Mouse (Mus musculus) intestine, embryonic 15.5 days (tissue): ENCODE results near the gene Cacna1c. TPM values are rescaled to one million over a fixed set of nuclear protein-coding genes. Genes with fewer than 3 reads are reported as not detected.

Experiments used
- ATAC-seq: fragments of 200-750 bp; cut with Nextera tagmentation; 2 replicates; pipeline ENCODE4 v1.8.0; 2017; ENCODE audit warnings: moderate TSS enrichment, moderate library complexity
- H3K27ac ChIP-seq: fragments of 300-500 bp; sonication (generic); 2 replicates; pipeline ENCODE4 v1.5.1; 2015; ENCODE audit warnings: mild to moderate bottlenecking, inconsistent platforms
- H3K27me3 ChIP-seq: fragments of 300-500 bp; sonication (generic); replicated peaks from 2 replicates; pipeline ENCODE4 v1.6.1; 2015; ENCODE audit warnings: inconsistent platforms
- H3K36me3 ChIP-seq: fragments of 300-500 bp; sonication (generic); 2 replicates; pipeline ENCODE4 v1.6.1; 2015; ENCODE audit warnings: inconsistent platforms
- H3K4me1 ChIP-seq: fragments of 300-500 bp; sonication (generic); replicated peaks from 2 replicates; pipeline ENCODE4 v1.6.1; 2015; ENCODE audit warnings: inconsistent platforms
- H3K4me2 ChIP-seq: fragments of 300-500 bp; sonication (generic); replicated peaks from 2 replicates; pipeline ENCODE4 v1.6.1; 2015; ENCODE audit warnings: mild to moderate bottlenecking, inconsistent platforms
- H3K4me3 ChIP-seq: fragments of 300-500 bp; sonication (generic); replicated peaks from 2 replicates; pipeline ENCODE4 v1.5.1; 2015; ENCODE audit warnings: inconsistent platforms
- H3K9ac ChIP-seq: fragments of 300-500 bp; sonication (generic); 2 replicates; pipeline ENCODE4 v1.6.1; 2015; ENCODE audit warnings: inconsistent platforms
- H3K9me3 ChIP-seq: fragments of 300-500 bp; sonication (generic); 2 replicates; pipeline ENCODE4 v1.6.1; 2016; ENCODE audit warnings: inconsistent platforms
- WGBS: fragments of 180-500 bp; shearing (Covaris S2); methylation state at CpG from one replicate; pipeline ENCODE4 v1.1.7; 2015; 5-methylcytosine and 5-hydroxymethylcytosine counted together
- polyA plus RNA-seq: library from polyadenylated mRNA; unstranded; fragments of >200 nt; fragmentation: Nextera tagmentation; extraction: Ambion mirVana; gene quantifications from 2 replicates; pipeline ENCODE4 v1.2.1, GENCODE M21; 2015

Cacna1c gene
- polyA plus RNA-seq, 1 experiment from 2014 or later = 3.0 TPM

DNA sequence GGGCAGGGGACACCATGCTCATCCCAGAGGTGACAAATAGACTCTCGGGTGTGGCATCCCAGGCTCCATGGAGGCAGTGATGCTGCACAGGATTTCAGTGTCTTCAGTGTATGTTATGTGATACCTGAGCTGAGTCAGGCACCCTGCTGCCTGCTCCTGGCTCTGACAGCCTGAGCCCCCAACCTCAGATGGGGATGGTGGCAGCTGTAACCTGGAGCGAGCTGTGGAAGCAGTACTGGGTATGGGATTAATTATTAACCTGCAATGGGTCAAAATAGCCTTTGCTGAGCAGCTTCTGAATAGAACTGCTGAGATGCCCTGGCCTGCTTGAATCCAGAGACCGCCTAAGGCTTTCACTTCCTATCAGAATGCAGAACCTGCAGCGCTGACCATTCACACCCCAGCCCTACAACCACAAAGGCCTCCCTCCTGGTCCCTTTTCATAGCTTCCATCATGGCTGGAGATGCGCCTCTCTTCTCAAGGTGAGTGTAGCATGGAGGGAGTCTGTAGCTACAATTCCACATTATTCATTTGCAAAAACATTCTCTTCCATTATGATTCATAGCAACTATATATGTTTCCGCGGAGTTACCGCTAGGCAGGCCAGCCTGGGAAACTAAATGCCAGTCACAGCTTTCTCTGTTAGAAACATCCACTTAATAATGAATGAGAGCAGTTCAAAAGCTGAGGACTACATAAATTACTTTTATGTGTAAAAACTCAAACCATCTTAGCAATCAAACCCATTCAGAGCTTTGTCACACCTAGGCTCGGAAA lies 206.0 kb downstream of the Cacna1c start:
- Histone ChIP-seq H3K9ac (no peak overlapping the region), H3K9me3 (no peaks in the 10 kb centered on the region), H3K36me3 (no peaks in the 10 kb centered on the region), H3K4me1 (no peaks in the 10 kb centered on the region), H3K4me2 (no peak overlapping the region), H3K27me3 (no peaks in the 10 kb centered on the region), H3K27ac (no peak overlapping the region), H3K4me3 (no peak overlapping the region)
- ATAC-seq = peak; percentile 82
- WGBS = 67% methylated on average over 9 of the region's 9 CpGs

DNA sequence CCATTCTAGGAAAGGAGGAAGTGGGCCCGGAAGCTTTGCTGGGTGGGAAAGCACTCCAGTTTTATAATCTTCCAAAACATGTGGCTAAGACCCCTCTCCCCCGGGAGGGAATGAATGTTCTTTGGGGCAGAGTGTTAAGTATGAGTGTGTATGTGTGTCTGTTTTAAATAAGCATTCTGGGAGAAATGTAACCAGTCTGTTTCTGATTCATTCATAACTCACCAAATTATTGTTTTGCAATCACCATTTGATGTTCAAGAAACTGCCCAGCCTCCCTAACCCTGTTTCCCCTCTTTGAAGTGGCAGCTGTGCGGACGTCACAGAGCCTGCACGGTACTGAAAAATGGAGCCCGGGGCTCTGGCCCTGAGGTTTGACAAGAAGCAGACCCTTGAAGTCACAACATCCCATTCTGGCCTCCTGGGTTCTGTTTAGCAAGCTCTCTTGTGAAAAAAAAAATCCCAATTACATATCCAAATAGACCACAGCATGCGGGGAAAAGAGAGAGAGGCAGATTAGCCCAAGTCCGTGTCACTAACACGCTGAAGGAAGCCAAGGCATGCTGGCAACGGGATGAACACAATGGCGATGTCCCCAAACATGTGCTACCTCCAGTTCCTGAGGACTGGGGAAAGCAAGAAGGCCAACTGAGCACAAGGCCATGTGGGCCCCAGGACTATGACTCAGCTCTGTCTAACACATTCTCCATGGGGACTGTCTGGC lies 211.9 kb downstream of the Cacna1c start:
- peak; percentile 61 for ATAC-seq
- WGBS = 33% methylated on average over 11 of the region's 11 CpGs

DNA sequence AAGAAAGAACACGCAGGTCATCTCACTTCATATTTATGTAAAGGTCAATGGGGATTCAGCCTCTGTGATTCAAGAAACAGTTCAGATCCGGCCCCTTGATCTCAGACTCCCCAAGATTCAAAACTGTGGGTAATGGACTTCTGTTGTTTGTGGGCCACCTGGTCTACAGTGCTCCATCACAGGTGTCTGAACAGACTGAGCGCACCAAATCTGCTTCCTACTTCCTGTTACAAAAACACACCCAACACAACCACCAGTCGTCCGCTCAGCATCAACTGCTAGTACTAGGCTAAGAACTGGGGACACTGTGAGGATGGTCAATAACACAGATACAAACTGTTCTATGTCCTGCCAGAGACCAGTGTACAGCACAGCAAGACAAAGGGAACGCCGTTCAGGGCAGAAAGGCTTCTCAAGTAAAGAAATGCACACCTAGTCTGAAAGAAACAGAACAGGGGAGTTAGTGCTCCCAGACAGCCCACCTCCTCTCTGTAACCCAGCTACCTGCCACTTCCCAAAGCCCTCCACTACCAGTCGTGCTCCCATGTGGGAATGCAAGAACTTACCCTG lies 212.7 kb downstream of the Cacna1c start:
- no peaks in the 10 kb centered on the region for H3K36me3 ChIP-seq
- no peak for ATAC-seq
- no peak overlapping the region for H3K4me2 ChIP-seq
- no peak overlapping the region for H3K4me3 ChIP-seq
- H3K4me1 ChIP-seq = peaks cover 8% of the 10 kb centered on the region; the same call in 1 of the 2 replicates
- H3K9me3 ChIP-seq = no peaks in the 10 kb centered on the region
- H3K27ac ChIP-seq = no peak overlapping the region
- H3K9ac ChIP-seq = no peak overlapping the region
- WGBS = 72% methylated on average over 8 of the region's 8 CpGs
- H3K27me3 ChIP-seq = 0 out of 2 replicates have a peak, but pooled peaks cover 3% of the 10 kb centered on the region

More for the DNA sequence above, 211.9 kb downstream of the Cacna1c start:
- H3K27ac ChIP-seq = no peak overlapping the region
- peaks cover 8% of the 10 kb centered on the region; the same call in 1 of the 2 replicates for H3K4me1 ChIP-seq
- no peak overlapping the region for H3K4me3 ChIP-seq
- no peak overlapping the region for H3K9ac ChIP-seq
- no peak overlapping the region for H3K4me2 ChIP-seq
- no peaks in the 10 kb centered on the region for H3K9me3 ChIP-seq
- no peaks in the 10 kb centered on the region for H3K36me3 ChIP-seq
- H3K27me3 ChIP-seq = 0 out of 2 replicates have a peak, but pooled peaks cover 3% of the 10 kb centered on the region

DNA sequence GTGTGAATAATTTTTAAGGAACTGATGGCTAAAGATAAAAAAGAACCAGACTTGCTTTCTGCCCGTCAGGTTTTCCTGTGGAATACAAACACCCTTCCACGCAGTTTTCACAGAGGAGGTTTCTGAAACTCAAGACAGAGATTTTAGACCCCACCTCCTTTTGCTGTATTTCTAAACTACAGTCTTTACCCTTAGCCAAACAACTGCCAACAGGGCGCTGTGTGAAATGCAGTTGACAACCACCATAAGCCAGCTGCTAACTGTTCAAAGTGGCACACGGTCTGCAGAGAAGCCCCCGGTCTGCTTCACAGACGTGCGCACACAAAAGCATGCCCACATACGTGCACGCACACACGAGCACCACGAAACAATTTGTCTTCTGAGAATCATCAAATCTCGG lies 216.0 kb downstream of the Cacna1c start:
- Histone ChIP-seq H3K9ac (no peak overlapping the region), H3K4me2 (no peak overlapping the region), H3K4me1 (peaks cover 8% of the 10 kb centered on the region; the same call in 1 of the 2 replicates), H3K36me3 (no peaks in the 10 kb centered on the region), H3K27ac (no peak overlapping the region), H3K27me3 (0 out of 2 replicates have a peak, but pooled peaks cover 3% of the 10 kb centered on the region), H3K4me3 (no peak overlapping the region), H3K9me3 (no peaks in the 10 kb centered on the region)
- ATAC-seq = no peak
- WGBS = 62% methylated on average over 12 of the region's 12 CpGs

DNA sequence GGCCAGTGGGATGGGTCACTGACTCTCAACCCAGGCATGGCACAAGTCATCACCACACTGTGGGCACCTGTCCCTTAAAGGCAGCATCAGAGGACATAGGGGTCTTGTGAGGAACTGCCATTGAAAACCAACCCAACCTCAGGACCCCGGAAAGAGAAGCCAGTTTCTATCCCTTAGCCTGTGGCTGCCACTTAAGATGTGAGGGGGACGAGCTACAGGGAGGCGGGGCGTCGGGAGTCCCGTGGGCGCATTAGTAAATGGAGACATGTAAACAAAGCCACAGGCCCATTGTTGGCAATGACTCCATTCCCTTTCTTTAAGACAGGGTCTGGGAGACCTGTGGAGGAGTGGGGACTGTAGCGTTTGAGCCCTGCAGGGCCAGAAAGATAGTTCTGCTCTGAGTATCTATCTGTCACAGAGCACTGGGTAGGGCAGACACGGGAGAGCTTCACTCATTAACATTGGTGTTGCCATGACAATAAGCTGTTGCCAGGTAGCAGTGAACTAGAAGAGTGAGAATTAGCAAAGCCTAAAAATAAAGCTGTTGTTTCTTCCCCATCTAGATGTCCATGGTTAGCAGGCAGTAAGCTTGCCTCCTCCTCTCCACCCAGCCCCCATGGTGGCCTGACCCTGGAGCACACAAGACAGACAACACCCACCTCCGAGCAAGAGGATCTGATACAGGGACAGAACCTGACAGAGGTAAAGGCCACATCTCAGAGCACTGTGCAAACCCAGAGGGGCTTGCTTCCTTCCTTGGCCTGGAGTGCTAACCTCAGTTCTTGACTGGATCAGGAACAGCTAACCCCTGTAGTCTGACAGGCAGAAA lies 218.6 kb downstream of the Cacna1c start:
- ATAC-seq = no peak
- 45% methylated on average over 10 of the region's 10 CpGs for WGBS
- Histone ChIP-seq H3K27ac (no peak overlapping the region), H3K4me3 (no peak overlapping the region), H3K9ac (no peak overlapping the region), H3K36me3 (no peaks in the 10 kb centered on the region), H3K27me3 (0 out of 2 replicates have a peak, but pooled peaks cover 1% of the 10 kb centered on the region), H3K4me2 (no peak overlapping the region), H3K4me1 (no peaks in the 10 kb centered on the region), H3K9me3 (no peaks in the 10 kb centered on the region)

DNA sequence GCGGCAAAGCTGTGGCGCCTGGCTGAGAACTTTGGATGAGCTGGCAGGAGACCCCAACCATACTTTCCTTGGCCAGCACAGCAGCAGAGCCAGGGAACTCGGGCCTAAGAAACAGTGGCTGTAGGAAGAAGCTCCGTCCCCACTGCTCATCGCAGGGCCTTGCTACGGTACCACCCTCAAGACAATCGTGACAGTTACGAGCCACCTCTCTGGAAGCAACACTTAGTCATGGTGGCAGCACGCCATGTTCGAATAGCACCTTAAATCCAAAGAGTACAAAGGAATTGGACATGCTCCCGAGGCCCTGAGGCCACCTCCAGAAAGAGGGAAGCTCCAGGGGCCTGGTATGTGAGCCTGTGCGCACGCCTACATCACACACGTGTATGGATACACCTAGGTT lies 219.6 kb downstream of the Cacna1c start:
- no peak overlapping the region for H3K9ac ChIP-seq
- H3K9me3 ChIP-seq = no peaks in the 10 kb centered on the region
- ATAC-seq = no peak
- H3K27me3 ChIP-seq = no peaks in the 10 kb centered on the region
- H3K4me3 ChIP-seq = no peak overlapping the region
- whole genome bisulfite sequencing = 89% methylated on average over 14 of the region's 14 CpGs
- no peaks in the 10 kb centered on the region for H3K36me3 ChIP-seq
- H3K4me2 ChIP-seq = no peak overlapping the region
- H3K4me1 ChIP-seq = no peaks in the 10 kb centered on the region
- no peak overlapping the region for H3K27ac ChIP-seq

DNA sequence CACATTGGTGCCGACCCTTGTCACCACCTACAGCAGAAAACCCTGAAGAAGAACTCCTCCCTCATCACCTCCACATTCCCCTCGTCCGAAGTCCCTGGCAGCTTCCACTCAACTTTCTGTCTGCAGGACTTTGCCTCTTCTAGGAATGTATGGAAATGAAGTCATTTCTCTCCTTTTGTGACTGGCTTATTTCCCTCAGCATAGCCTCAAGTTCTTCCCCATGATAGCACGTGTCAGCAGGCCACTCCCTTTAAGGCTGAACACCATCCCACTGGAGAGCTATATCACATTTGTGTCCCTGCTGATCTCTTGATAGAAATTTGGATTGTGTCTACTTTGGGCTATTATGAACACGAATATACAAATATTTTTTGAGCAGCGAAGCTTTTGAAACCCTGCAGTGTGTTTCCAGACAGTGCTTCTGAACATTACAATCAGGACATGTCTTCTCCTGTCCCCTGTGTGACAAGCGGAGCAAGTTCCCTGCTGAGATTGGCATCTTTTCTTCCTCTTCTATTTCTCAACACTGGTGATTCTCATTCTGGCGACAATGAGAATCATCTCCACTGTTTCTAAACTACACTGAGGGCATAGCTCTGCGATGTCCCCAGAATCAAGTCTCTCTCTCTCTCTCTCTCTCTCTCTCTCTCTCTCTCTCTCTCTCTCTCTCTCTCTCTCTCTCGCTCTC lies 224.2 kb downstream of the Cacna1c start:
- Histone ChIP-seq H3K4me1 (no peaks in the 10 kb centered on the region), H3K27ac (no peak overlapping the region), H3K9me3 (no peaks in the 10 kb centered on the region), H3K9ac (no peak overlapping the region), H3K36me3 (no peaks in the 10 kb centered on the region), H3K4me3 (no peak overlapping the region), H3K27me3 (no peaks in the 10 kb centered on the region), H3K4me2 (no peak overlapping the region)
- 66% methylated on average over 9 of the region's 10 CpGs for WGBS
- peak; percentile 86 for ATAC-seq

DNA sequence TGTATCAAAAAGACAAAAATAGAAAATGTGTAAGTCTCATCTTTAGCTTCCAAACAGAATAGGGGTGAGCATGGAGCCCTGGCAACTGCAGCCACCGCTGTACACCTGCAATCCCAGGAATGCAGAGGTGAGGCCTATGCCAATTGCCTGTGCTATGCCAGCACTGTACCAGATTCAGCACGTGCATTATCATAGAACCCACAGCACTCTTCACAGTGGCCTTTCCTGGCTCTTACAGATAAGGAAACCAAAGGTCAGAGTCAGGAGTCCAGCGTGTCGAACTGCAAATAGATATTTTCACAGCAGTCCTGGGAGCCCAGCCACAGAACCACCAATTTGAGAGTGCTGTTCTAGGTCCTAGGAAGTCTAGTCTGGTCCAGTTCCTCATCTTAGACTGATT lies 227.4 kb downstream of the Cacna1c start:
- no peak overlapping the region for H3K27ac ChIP-seq
- 60% methylated on average over 4 of the region's 4 CpGs for WGBS
- H3K4me2 ChIP-seq = no peak overlapping the region
- no peaks in the 10 kb centered on the region for H3K27me3 ChIP-seq
- H3K4me1 ChIP-seq = peaks cover 2% of the 10 kb centered on the region; the same call in 1 of the 2 replicates
- H3K9me3 ChIP-seq = no peaks in the 10 kb centered on the region
- ATAC-seq = peak; percentile 44
- H3K4me3 ChIP-seq = no peak overlapping the region
- no peak overlapping the region for H3K9ac ChIP-seq
- no peaks in the 10 kb centered on the region for H3K36me3 ChIP-seq

DNA sequence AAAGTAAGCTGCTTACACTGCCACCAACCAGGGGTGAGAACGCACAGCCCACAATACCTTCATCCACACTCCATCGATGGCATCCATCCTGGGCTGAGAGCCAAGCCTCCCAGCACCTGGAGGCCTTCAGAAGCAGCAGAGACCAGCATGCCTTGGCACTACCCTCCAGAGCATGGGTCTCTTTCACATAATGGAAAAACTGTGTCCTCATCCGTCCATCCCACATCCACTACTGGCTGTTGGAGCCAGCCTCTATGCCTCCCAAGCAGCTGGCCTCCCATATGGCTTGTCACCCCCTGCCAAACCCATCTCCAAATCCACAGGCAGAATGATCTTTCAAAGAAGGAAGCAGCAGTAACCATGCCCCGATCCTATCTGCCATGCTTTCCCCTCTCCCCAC lies 229.3 kb downstream of the Cacna1c start:
- WGBS = 74% methylated on average over 4 of the region's 4 CpGs
- no peaks in the 10 kb centered on the region for H3K27me3 ChIP-seq
- H3K9ac ChIP-seq = no peak overlapping the region
- no peak overlapping the region for H3K4me2 ChIP-seq
- H3K4me1 ChIP-seq = peaks cover 2% of the 10 kb centered on the region; the same call in 1 of the 2 replicates
- H3K27ac ChIP-seq = no peak overlapping the region
- H3K4me3 ChIP-seq = no peak overlapping the region
- ATAC-seq = no peak
- H3K9me3 ChIP-seq = no peaks in the 10 kb centered on the region
- H3K36me3 ChIP-seq = no peaks in the 10 kb centered on the region

DNA sequence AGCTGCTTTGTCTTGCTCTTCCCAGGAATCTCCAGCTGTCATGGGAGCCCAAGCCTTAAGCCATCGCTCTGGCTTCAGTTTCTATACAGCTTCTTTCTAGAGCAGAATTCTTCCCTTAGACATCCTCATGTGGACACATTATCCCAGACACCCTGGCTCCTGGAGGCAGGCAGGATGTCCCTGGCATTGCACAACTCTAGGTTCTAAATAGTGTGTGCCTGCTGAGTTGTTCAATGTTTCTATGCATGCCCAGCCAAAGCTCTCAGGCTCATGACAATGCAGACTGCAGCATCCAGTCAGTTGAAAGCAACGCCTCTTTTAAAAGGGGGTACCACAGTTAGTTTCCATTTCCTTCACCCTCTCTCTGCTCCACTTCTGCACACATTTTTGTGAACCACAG lies 230.6 kb downstream of the Cacna1c start:
- Histone ChIP-seq H3K27me3 (no peaks in the 10 kb centered on the region), H3K4me3 (no peak overlapping the region), H3K27ac (no peak overlapping the region), H3K4me1 (peaks cover 2% of the 10 kb centered on the region; the same call in 1 of the 2 replicates), H3K9me3 (no peaks in the 10 kb centered on the region), H3K9ac (no peak overlapping the region), H3K4me2 (no peak overlapping the region), H3K36me3 (no peaks in the 10 kb centered on the region)
- 83% methylated on average over 2 of the region's 2 CpGs for WGBS
- no peak for ATAC-seq

DNA sequence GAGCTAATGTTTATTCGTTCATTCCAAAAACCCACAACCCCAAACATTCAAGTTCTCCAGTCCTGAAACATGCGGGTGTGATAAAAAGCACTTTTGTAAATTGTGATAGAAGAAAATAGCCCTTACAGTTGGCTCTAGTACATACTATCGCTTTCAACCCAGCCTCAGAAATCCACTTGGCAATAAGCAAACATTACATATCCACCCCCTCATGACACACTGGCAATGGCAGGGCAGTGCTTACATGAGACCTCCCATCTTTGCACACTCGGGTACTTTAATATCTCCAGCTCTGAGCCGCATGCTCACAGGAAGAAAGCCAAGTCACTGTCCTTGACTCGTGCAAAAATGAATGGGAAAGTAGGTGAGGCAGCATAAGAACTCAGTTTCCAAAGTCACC lies 232.4 kb downstream of the Cacna1c start:
- no peaks in the 10 kb centered on the region for H3K36me3 ChIP-seq
- H3K27ac ChIP-seq = peak overlapping the region; percentile 56; the same call in 1 of the 2 replicates
- no peaks in the 10 kb centered on the region for H3K9me3 ChIP-seq
- H3K4me2 ChIP-seq = no peak overlapping the region
- ATAC-seq = peak; percentile 55
- no peak overlapping the region for H3K4me3 ChIP-seq
- peaks cover 2% of the 10 kb centered on the region; the same call in 1 of the 2 replicates for H3K4me1 ChIP-seq
- H3K27me3 ChIP-seq = no peaks in the 10 kb centered on the region
- H3K9ac ChIP-seq = no peak overlapping the region
- WGBS = 49% methylated on average over 6 of the region's 6 CpGs
